Mouse (Mus musculus) megakaryocyte, adult 5-6 weeks (primary cell): ENCODE data around the gene Ppfia4. TPM values are rescaled to one million over a fixed set of nuclear protein-coding genes. Genes with fewer than 3 reads are reported as not detected.

Experiments
- ATAC-seq: 2 replicates; pipeline ENCODE4 v1.8.0; 2016; ENCODE audit warnings: mild to moderate bottlenecking, inconsistent platforms; ENCODE audit not compliant: poor library complexity, severe bottlenecking
- total RNA-seq, 2 experiments: library from RNA; stranded (forward) in 1 of 2; stranded (reverse) in 1 of 2; fragments of 153-499, 151-499 nt in 1 of 2; fragments of 221-1000, 200-1000 nt in 1 of 2; gene quantifications; 2 replicates each; pipeline versions ENCODE4 v1.2.3 to v1.2.4; 2015 to 2017

The Ppfia4 gene
- 43.1 and 50.5 TPM in 2 replicates for total RNA-seq (2015)
- total RNA-seq (2017): 47.0 and 55.6 TPM in 2 replicates

GRCm38 (mm10) chr1:134332770-134333271, at the start of gene Ppfia4:
Gene Ppfia4 (minus strand): TSS chr1:134332928.
- ATAC-seq: 0 out of 2 replicates have a peak, but pooled peaks have one; percentile 9

DNA sequence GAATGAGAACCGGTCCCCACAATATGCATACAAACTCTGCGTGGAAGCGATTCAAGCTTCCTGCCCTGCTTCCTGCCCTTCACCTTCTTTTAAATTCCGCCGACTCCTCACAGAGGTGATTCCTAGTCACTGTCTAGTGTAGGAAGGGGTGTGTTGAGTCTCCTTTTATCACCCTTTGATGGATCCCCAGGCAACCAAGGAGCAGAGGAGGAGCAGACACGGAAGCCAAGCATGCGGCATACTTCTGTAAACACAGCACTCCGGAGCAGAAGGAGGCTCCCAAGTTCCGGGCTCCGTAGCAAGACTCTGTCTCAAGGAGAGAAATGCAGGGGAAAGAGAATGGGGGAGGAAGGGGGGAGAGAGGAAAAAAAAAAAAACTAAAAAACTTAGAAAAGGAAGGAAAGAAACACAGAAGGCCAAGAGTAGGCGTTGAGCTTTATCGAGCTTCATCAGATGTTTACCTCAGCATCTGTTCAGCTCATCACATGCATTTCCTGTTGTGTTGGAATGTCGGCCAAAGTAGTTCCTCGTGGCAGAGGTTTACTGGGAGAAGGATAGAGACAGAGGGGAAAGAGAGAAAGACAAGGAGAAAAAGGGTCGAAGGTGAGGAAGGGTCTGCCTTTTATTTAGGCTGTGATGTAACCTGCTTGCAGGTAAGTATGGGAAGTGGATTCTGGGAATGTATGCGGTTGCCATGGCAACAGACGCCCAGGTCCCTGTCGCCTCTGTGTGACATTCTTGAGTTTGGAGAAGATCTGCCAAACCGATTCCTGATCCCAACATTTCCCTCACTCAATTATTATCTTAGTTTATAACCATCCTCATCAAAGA, 49.3 kb upstream of the Ppfia4 start:
- no peak for ATAC-seq

- ATAC-seq: no peak
Observed at GRCm38 (mm10) chr1:134381051-134381450, 48.3 kb upstream of the Ppfia4 start.

DNA sequence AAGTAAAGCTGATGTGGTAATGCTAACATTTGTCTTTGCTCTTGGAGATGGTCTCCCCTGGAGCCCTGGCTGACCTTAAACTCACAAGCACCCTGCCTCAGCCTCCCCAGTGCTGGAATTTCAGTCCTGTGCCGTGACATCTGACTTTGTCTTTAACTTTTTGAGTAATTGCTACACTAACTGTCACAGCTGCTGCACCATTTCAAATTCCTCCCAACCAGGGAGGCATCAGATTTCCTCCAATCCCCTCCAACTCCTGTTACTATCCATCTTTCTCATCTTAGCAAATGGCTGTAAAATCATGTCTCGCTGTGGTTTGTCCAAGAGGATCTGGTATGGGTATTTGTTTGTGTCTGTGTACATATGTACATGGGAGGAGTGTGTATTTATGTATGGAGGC, 41.4 kb upstream of the Ppfia4 start:
- no peak for ATAC-seq

DNA sequence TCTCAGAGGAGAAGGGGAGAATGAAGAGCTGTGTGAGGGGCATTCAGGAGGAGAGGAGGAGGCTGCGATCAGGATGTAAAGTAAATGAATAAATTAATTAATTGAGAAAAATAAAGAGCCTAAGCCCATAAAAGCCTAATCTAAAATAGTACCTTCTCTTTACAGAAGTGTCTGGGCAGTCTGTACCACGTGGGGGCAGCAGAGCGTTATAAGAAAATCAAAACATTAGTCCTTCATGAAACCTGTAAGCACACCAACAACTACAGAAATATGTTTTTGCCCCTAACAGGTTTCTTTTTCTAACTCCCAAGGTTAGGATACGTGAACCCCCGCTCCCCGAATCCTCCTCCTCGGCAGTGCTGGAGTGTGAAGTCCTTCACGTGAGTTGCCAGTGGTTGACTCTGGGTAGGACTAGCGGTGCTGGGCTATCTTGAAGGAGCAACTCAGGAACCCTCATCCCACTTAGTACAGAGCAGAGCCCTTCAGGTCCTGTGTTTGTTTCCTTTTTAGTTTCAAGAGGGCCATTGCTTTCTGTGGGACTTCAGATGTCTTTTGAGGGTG, 36.1 kb upstream of the Ppfia4 start:
- peak; percentile 72 for ATAC-seq

- ATAC-seq: no peak
Observed at GRCm38 (mm10) chr1:134365491-134365890, 32.8 kb upstream of the Ppfia4 start.

DNA sequence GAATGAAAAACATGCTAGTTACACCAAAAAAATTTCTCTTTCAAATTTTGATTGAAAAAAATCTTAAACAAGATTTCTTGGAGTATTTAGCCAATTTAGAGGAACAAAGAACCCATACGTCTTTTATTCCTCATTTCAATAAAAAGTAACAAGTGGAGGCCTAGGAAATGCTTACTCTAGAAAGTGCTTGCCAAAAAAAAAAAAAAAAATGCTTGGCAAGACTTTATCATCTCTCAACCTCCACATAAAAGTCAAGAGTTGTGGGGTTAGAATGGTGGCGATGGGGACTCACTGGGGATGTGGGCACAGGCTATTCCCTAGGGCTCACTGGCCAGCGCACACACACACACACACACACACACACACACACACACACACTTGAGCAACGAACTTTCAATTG, 30.5 kb upstream of the Ppfia4 start:
- ATAC-seq: no peak

DNA sequence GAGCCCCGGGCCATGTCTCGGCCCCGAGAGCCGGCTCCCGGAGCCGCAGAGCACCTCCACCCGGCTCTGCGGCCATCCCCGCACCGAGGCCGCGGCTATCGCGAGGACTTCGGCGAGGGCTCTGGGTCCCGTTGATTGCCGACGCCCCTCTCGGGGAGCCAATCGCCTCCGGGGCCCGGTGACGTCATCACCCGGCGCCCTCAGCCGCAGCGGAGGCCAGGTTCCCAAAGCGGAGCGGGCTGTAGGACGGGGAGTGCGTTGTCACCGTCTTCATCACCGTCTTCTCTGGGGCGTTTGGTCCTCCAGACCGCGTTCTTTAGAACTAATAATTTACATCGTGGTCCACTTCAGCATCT, 29.1 kb upstream of the Ppfia4 start, which contains the start of gene Tmem183a:
TSS of gene Tmem183a (minus strand) at position 123 of the 356 bp plus-strand sequence.
- peak; percentile 100 for ATAC-seq

DNA sequence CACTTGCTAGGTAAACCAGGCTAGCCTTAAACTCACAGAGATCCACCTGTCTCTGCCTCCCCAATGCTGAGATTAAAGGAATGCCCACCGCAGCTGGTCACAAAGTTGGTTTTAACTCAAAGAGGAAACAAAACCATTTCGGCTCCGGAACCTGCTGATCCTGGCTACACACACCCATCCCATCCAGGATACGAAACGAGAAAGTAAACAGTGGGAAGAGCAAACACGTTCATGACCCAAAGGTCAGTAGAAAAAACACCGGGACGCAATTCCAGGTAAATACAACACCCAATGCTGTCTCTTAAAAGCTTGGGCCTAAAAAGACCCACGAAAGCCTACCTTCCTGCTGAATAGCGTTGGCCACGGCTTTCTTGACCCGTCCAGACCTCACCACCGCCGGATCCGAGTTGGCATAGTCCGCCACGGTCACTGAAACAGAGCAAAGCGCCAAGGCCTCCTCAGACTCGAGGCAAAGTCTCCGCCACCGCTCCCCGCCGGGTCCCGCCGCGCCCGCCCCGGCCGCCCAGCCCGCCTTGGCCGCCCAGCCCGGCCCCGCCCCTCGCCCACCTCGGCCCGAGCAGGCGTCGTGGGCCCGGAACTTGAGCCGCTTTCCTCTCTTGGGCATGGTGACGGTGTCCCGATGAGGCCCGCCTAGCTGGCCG, 28.6 kb upstream of the Ppfia4 start:
- peak; percentile 12; the same call in 1 of the 2 replicates for ATAC-seq

- ATAC-seq: no peak
Observed at GRCm38 (mm10) chr1:134360656-134361055, 27.9 kb upstream of the Ppfia4 start.

- ATAC-seq: no peak
Observed at GRCm38 (mm10) chr1:134357461-134357860, 24.7 kb upstream of the Ppfia4 start.

GRCm38 (mm10) chr1:134353326-134353725, 20.6 kb upstream of the Ppfia4 start:
- ATAC-seq: no peak

DNA sequence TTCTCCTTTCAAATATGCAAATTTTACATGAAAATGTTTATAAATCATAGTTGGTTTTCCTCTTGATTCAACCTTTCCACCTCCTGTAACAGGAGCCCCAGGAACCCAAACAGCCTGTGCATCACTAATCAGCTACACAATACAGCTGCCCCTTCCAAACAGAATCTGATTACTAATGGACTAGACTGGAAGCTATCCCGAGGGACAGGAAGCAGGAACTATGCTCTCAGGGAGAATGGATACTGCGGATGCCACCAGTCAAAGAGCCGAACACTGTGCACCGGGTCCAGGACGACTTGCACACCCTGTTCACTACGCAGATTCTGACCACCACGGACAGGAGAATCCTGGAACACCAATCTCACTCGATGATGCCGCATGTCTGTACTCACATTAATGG, 15.1 kb upstream of the Ppfia4 start:
- ATAC-seq: no peak

GRCm38 (mm10) chr1:134345075-134345474, 12.3 kb upstream of the Ppfia4 start:
- no peak for ATAC-seq

DNA sequence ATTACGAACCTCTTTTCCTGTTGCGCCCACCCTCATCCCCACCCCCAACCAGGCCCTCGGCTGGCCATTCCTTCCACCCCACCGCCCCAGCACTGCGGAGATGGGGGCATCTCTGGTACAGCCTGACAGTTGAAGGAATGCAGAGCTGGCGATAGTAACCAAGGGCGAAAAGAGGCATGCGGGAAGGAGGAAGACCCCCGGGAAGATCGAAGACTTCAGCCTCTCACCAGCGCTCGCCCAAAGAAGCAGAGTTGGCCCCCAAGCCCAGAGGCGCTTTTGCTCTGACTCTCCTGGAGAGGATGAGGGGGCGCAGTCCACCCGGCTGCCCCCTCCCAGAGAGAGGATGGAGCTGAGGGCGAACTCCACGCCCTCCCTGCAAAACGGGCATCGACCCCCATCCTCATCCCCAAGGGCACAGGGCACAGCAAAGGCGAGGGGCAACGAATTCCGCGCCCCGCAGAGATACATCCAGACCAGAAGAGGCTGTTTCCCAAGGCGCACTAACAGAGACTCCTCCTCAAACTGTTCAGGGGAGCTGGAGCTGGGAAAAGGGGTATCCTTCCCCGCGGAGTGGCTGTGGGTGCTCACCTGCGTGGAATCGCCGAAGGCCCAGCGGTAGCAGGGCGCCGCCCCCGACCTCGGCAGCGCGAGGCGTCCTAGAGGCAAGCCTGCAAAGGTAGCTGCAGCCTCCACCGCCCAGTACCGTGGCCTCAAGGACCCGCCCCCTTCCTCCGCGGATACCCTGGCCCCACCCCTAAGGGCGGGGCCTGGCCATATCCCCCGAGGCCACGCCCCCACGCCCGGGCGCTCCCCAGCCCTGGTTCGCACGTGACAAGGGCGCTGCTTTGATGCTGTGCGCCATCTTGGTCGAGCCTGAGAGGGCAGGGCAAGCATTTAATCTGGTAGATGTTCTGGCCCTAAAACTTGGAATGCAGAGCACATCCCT, 11.6 kb upstream of the Ppfia4 start:
- ATAC-seq: peak; percentile 97

- no peak for ATAC-seq
Observed at GRCm38 (mm10) chr1:134343567-134343966, 10.8 kb upstream of the Ppfia4 start.

- ATAC-seq: no peak
Observed at GRCm38 (mm10) chr1:134342781-134343310, 10.1 kb upstream of the Ppfia4 start.

DNA sequence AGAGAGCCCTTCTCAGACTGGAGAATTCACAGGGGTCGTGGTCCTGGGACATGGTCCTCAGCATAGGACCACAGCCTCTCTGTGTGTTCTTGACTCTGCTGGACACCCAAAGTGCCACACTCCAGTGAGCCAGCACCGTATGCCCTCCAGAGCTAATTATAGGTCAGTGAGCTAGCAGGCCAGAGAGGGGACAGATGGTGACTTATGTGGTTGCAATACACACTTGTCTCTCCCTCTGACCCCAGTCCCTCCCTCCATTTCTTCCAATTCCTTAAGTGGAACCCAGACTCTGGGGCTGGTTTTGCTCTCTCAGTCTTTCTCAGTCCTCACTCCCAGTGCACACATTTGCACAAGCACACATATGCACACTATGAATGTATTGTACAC, 9.5 kb upstream of the Ppfia4 start:
- ATAC-seq: no peak

DNA sequence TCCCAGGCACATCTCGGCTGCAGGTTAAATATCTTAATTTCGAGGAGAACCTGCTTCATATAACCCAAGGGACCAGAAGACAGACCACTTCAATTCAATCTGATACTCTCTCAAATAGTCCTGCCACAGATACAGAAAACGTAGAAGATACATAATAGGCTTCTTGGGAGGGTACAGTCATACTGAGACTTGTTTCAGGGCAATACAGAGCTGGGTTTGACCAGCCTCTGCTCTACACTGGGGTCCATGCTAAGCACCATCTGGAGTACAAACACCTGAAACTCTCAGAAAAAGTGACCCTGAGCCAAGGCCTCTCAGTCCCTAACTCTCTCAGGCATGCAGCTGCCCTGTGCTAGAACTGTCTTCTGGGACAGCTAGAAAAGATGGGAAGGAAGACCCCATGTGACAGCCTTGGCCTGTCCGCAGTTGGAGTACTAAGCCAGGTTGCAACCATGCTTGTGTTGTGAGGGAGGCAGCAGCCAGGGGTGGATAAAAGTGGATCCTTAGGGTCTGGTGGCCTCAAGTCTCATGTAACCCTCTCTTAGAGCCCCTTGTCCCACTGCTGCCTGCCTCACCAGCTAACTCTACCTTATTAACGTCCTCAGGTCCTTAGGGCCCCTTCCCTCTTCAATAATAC, 9.0 kb upstream of the Ppfia4 start:
- no peak for ATAC-seq
